Mouse (Mus musculus): Measurements from ENCODE around the gene Synpo2. TPM values are rescaled to one million over a fixed set of nuclear protein-coding genes. Genes with fewer than 3 reads are reported as not detected.

Gene Synpo2
- polyA plus RNA-seq, 1 experiment from 2014 or later: 1.6 TPM

DNA sequence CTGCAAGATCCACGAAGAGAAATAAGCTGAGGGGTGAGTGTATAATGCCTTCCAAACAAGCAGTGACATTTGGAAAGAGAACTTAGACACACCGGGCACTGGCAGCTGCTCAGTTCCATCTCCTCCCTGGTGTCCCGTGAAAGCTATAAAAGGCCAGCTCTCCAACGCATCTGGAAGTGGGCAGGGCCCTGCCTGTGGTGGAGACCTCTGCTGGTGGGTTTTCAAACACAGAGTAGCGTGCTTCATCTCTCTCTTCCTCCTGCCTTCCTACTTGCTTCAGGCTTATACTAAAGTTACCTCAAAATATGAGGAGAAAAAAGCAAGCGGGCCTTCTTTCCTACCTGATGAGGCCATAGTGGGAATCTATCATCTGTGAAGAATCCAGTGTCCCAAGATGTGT lies 77.4 kb downstream of the Synpo2 start:
- no peaks in the 10 kb centered on the region for H3K27me3 ChIP-seq
- ATAC-seq (ENCODE audit: low FRiP score): no peak
- H3K9me3 ChIP-seq: no peaks in the 10 kb centered on the region
- H3K27ac ChIP-seq: no peak overlapping the region
- 45% methylated on average over 6 of the region's 6 CpGs for WGBS
- 0 out of 2 replicates have a peak, but pooled peaks cover 2% of the 10 kb centered on the region for H3K4me1 ChIP-seq
- H3K4me2 ChIP-seq: no peak overlapping the region
- H3K4me3 ChIP-seq (replicated peaks): no peak overlapping the region
- no peaks in the 10 kb centered on the region for H3K36me3 ChIP-seq (replicated peaks)
- no peak overlapping the region for H3K9ac ChIP-seq

DNA sequence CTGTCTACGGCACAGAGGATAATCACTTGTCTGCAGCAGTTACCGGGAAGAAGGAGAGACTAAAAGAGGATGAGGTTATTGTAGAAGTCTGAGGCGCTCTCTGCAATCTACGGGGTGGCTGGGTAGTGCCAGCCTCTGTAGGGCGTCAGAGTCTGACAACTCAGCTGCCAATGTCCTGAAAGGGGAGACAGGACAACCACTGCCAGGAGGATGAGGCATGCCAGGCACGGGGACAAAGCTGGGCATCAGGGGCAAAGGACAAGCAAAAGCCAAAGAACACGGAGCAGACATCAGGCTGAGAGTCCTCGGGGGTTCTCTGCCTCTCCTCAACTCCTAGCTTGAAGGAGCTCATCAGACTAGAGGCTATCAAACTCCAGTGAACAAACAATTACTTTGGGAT lies 82.6 kb downstream of the Synpo2 start:
- Histone ChIP-seq H3K9me3 (no peaks in the 10 kb centered on the region), H3K4me1 (no peaks in the 10 kb centered on the region), H3K4me3 (replicated peaks) (no peak overlapping the region), H3K27ac (no peak overlapping the region), H3K27me3 (no peaks in the 10 kb centered on the region), H3K36me3 (replicated peaks) (no peaks in the 10 kb centered on the region), H3K4me2 (no peak overlapping the region), H3K9ac (no peak overlapping the region)
- ATAC-seq (ENCODE audit: low FRiP score): no peak
- WGBS: 85% methylated on average over 8 of the region's 8 CpGs

DNA sequence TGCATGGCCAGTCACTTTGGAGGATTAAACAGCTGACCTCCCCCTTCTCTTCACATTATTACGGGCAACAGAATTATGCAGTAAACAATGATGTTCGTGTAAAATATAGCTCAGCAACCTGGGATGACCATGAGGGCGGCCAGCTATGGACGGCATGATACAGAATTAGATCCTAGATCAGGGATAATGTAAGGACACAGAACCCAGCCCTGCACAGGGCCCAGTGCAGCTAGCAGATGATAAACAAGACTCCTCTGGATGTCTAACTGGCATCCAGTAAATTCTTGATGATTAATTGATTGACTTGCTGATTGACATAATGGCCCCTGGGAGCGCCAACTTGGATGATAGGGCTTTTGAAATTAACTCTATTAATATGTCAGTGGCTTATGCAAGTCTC lies 83.0 kb downstream of the Synpo2 start:
- Histone ChIP-seq H3K4me1 (no peaks in the 10 kb centered on the region), H3K9ac (no peak overlapping the region), H3K36me3 (replicated peaks) (no peaks in the 10 kb centered on the region), H3K27me3 (no peaks in the 10 kb centered on the region), H3K9me3 (no peaks in the 10 kb centered on the region), H3K27ac (no peak overlapping the region), H3K4me3 (replicated peaks) (no peak overlapping the region), H3K4me2 (no peak overlapping the region)
- WGBS: 94% methylated on average over 5 of the region's 5 CpGs
- ATAC-seq (ENCODE audit: low FRiP score): no peak

DNA sequence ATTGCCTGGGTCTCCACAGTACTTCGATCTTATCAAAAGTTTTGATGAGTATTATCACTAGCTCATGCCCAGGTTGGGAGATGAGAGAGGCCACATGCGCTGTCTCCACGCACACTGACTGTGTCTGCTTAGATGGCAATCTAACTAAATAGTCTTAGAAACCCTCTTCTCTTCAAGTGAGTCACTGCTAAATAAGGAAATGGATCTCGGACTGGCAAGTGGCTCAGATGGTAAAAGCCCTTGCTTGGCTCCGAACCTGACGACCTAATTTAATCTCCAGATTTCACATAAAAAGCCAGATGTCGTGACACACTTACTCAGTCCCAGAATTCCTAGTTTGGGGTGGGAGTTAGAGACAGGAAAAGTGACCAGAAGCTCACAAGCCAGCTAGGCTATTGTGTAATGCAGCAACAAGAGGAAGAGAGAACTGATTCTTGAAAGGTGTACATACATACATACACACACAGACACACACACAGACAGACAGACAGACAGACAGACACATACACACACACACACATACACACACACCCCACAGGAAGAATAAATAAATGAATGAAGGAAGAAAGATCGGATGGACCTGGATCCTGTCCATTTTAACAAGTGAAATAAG lies 85.3 kb downstream of the Synpo2 start:
- WGBS: 85% methylated on average over 8 of the region's 8 CpGs
- H3K9me3 ChIP-seq: no peaks in the 10 kb centered on the region
- H3K27me3 ChIP-seq: no peaks in the 10 kb centered on the region
- no peak overlapping the region for H3K4me2 ChIP-seq
- no peaks in the 10 kb centered on the region for H3K36me3 ChIP-seq (replicated peaks)
- H3K9ac ChIP-seq: no peak overlapping the region
- H3K4me1 ChIP-seq: no peaks in the 10 kb centered on the region
- no peak overlapping the region for H3K27ac ChIP-seq
- H3K4me3 ChIP-seq (replicated peaks): no peak overlapping the region
- no peak for ATAC-seq (ENCODE audit: low FRiP score)

DNA sequence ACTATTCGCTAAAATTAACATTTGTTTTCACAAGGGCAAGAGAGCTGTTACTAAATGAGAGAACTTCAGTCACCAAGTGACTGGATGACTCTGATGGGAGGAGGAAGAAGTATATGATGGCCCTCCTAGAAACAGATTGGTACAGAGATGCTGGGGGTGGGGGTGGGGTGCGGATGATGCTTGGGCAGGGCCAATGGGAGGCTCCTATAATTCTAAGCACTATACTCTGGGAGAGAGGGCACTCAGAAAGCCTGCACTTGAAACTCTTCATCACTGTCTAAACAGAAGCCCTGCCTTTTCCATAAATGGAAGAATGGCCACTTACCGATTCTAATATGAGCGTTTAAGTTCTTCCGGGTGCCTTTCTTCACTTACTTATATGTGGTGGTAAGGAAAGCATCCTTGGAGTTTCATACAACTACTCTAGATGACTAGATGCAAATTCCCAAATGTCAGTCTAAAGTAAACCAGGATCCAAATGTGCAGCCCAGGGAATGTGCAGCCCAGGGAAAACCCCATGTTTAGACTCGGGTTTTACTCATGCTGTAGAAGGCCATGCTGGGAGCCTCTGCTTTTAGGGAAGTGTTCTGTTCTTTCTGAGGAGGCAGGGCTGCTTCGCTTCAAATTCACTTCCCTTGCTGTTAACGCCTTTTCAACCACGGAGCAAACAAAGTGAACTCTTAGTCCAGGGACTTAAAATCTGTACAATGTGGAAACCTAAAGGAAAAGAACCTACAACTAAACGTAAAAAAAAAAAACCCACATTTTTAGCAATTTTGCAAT lies 86.4 kb downstream of the Synpo2 start:
- Histone ChIP-seq H3K4me3 (replicated peaks) (no peak overlapping the region), H3K36me3 (replicated peaks) (no peaks in the 10 kb centered on the region), H3K4me1 (no peaks in the 10 kb centered on the region), H3K4me2 (no peak overlapping the region), H3K27ac (no peak overlapping the region), H3K27me3 (no peaks in the 10 kb centered on the region), H3K9me3 (no peaks in the 10 kb centered on the region), H3K9ac (no peak overlapping the region)
- WGBS: 85% methylated on average over 10 of the region's 10 CpGs
- no peak for ATAC-seq (ENCODE audit: low FRiP score)

DNA sequence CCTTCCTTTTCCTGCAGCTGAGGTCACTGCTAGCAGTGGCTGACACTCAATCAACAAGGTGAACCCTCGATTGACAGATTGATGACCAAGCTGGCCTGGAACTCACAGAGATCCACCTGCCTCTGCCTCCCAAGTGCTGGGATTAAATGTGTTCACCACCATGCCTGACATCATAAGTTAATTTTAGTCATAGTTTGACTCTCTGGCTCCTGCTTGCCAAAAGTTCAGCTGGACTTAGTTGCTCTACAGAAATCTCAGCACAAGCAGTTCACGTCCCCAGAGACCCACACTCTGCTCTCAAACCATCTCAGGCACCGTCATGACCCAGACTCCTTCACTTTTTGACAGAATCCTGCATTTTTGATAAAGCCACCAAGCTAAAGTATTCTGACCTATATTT lies 87.3 kb downstream of the Synpo2 start:
- H3K4me3 ChIP-seq (replicated peaks): no peak overlapping the region
- H3K4me1 ChIP-seq: no peaks in the 10 kb centered on the region
- WGBS: 92% methylated on average over 3 of the region's 3 CpGs
- no peaks in the 10 kb centered on the region for H3K27me3 ChIP-seq
- H3K36me3 ChIP-seq (replicated peaks): no peaks in the 10 kb centered on the region
- no peak overlapping the region for H3K27ac ChIP-seq
- ATAC-seq (ENCODE audit: low FRiP score): no peak
- H3K9me3 ChIP-seq: no peaks in the 10 kb centered on the region
- H3K9ac ChIP-seq: no peak overlapping the region
- H3K4me2 ChIP-seq: no peak overlapping the region

DNA sequence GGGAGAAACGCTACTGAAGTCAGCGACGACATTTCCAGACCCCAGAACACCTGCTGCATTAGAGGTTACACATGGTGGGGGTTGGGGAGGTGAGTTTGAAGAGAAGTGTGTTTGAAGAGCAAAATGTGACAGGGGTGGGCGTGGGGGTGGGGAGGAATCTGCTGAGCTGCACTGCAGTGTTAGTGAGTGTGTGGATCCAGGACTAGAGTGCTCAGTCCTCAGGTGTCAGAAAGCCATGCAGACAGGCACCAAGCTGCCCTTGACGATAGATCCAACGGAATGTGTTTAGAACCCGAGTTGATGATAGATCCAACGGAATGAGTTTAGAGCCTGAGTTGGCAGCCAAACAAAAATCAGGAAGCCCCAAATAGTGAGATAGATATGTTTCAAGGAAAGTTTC lies 89.4 kb downstream of the Synpo2 start:
- no peak overlapping the region for H3K4me3 ChIP-seq (replicated peaks)
- H3K4me2 ChIP-seq: no peak overlapping the region
- H3K36me3 ChIP-seq (replicated peaks): no peaks in the 10 kb centered on the region
- H3K27ac ChIP-seq: no peak overlapping the region
- ATAC-seq (ENCODE audit: low FRiP score): no peak
- WGBS: 88% methylated on average over 8 of the region's 8 CpGs
- no peaks in the 10 kb centered on the region for H3K27me3 ChIP-seq
- no peaks in the 10 kb centered on the region for H3K9me3 ChIP-seq
- H3K9ac ChIP-seq: no peak overlapping the region
- no peaks in the 10 kb centered on the region for H3K4me1 ChIP-seq

DNA sequence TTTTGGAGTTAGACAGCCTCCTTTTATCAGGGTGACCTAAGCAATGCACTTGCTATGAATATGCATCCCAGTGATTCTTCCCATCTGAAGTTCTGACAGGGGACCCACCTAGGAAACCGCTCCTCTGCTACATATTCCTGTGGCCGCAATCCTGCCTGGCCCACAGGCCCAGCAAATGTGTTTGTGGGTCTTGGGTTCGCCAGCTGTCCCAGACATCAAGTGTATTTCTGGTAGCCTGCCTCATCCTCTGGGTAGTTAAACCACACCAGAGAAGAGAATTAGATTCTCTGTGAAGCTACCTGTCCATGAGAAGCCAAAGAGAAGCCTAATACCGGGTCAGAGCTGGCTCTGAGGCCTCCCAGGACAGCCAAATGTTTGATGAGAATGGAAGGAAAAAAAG lies 90.0 kb downstream of the Synpo2 start:
- no peak overlapping the region for H3K27ac ChIP-seq
- no peak overlapping the region for H3K9ac ChIP-seq
- ATAC-seq (ENCODE audit: low FRiP score): no peak
- H3K27me3 ChIP-seq: no peaks in the 10 kb centered on the region
- WGBS: 87% methylated on average over 4 of the region's 4 CpGs
- H3K9me3 ChIP-seq: no peaks in the 10 kb centered on the region
- no peak overlapping the region for H3K4me2 ChIP-seq
- H3K4me1 ChIP-seq: no peaks in the 10 kb centered on the region
- H3K36me3 ChIP-seq (replicated peaks): no peaks in the 10 kb centered on the region
- no peak overlapping the region for H3K4me3 ChIP-seq (replicated peaks)

DNA sequence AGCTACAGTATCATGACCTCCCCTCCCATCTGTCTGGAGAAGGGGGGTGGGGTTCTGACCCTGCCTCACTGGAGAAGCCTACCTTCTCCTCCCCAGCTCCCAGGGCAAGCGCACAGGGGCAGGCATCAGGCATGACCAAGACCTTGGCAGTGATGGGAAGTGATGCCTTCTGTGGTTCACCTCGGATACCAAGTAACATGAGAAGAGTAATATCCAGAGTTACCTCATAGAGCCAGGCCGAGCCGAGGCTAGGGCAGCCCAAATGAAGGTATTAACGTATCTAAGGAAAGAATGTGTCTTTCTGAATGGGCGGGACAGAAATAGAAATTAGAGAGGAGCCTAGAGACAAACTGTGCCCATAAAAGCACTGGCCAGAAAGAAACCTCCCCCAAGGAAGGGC lies 92.5 kb downstream of the Synpo2 start:
- H3K27ac ChIP-seq: no peak overlapping the region
- H3K4me3 ChIP-seq (replicated peaks): no peak overlapping the region
- 84% methylated on average over 6 of the region's 6 CpGs for WGBS
- no peak overlapping the region for H3K4me2 ChIP-seq
- no peaks in the 10 kb centered on the region for H3K9me3 ChIP-seq
- no peaks in the 10 kb centered on the region for H3K4me1 ChIP-seq
- H3K36me3 ChIP-seq (replicated peaks): no peaks in the 10 kb centered on the region
- H3K9ac ChIP-seq: no peak overlapping the region
- H3K27me3 ChIP-seq: no peaks in the 10 kb centered on the region
- ATAC-seq (ENCODE audit: low FRiP score): no peak

DNA sequence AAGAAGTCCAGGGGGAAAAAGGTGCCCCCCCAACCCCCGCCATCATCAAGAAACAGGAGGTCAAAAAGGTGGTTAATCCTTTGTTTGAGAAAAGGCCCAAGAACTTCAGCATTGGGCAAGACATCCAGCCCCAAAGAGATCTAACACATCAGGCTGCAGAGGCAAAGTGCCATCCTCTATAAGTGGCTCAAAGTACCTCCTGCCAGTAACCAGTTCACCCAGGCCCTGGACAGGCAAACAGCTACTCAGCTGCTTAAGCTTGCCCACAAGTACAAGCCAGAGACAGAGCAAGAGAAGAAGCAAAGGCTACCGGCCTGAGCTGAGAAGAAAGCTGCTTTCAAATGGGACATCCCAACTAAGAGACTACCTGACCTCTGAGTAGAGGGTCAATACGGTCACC lies 93.7 kb downstream of the Synpo2 start:
- H3K36me3 ChIP-seq (replicated peaks): no peaks in the 10 kb centered on the region
- H3K4me1 ChIP-seq: no peaks in the 10 kb centered on the region
- H3K9ac ChIP-seq: no peak overlapping the region
- H3K4me2 ChIP-seq: no peak overlapping the region
- no peak overlapping the region for H3K27ac ChIP-seq
- H3K4me3 ChIP-seq (replicated peaks): no peak overlapping the region
- H3K27me3 ChIP-seq: no peaks in the 10 kb centered on the region
- WGBS: 73% methylated on average over 3 of the region's 3 CpGs
- H3K9me3 ChIP-seq: no peaks in the 10 kb centered on the region
- no peak for ATAC-seq (ENCODE audit: low FRiP score)

DNA sequence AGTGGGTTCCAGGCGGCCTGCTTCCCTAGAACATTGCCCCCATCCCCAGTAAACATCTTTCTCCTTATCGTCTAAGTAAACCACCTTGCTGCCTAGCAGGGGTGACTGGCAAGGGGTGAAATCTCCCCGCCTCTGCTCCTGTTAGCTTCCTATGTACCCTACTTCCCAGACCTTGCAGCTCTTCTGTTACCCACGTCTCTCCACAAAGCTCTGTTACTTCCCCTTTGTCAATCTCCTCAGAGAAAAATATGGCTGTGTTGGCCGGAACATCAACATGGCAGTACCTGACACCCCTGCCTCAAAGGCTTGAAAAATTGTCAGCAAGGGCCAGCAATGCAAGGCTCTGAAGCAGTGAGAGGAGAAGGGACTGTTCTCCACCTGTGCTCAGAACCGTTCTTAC lies 94.9 kb downstream of the Synpo2 start:
- no peaks in the 10 kb centered on the region for H3K27me3 ChIP-seq
- no peaks in the 10 kb centered on the region for H3K9me3 ChIP-seq
- 87% methylated on average over 6 of the region's 6 CpGs for WGBS
- H3K27ac ChIP-seq: no peak overlapping the region
- no peaks in the 10 kb centered on the region for H3K36me3 ChIP-seq (replicated peaks)
- H3K4me1 ChIP-seq: no peaks in the 10 kb centered on the region
- H3K4me3 ChIP-seq (replicated peaks): no peak overlapping the region
- no peak overlapping the region for H3K4me2 ChIP-seq
- H3K9ac ChIP-seq: no peak overlapping the region
- ATAC-seq (ENCODE audit: low FRiP score): no peak

DNA sequence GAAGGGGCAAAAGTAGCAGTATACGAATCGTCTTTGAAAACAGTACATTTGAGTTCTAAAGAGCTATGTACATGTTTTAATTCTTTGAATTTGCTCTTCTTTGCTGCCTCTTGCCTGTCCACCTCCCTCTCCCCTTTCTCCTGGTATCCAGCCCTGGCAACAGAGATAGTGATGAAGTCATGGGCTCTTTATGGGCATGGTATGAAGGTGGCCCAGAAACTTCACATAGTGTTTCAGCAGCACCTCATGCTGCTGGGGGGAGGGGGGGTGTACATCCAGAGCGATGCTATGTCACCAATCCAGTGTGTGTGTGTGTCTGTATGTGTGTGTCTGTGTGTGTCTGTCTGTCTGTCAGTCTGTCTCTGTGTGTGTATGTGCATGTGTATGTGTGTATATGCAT lies 95.8 kb downstream of the Synpo2 start:
- H3K36me3 ChIP-seq (replicated peaks): no peaks in the 10 kb centered on the region
- no peak overlapping the region for H3K4me2 ChIP-seq
- ATAC-seq (ENCODE audit: low FRiP score): no peak
- H3K4me3 ChIP-seq (replicated peaks): no peak overlapping the region
- no peak overlapping the region for H3K27ac ChIP-seq
- H3K4me1 ChIP-seq: no peaks in the 10 kb centered on the region
- no peak overlapping the region for H3K9ac ChIP-seq
- H3K27me3 ChIP-seq: no peaks in the 10 kb centered on the region
- H3K9me3 ChIP-seq: no peaks in the 10 kb centered on the region
- WGBS: 92% methylated on average over 3 of the region's 3 CpGs

DNA sequence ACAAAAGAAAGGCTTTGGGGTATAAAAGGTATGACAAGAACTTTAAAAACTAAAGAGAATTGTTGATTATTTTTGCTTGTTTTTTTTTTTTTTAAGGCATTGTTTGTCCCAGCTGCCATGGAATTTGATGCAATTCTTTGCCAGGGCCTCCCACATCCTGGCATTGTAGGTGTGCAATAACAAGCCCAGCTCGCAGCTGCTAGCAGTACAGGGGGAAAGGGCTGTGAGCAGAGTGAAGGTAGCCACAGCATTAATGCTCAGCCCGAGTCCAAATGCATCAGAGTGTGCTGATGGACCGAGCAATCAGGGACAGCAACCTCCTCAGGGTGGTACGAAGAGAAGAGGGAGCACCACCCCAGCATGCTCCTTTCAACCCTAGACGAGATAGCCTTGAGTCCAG lies 96.3 kb downstream of the Synpo2 start:
- no peaks in the 10 kb centered on the region for H3K36me3 ChIP-seq (replicated peaks)
- WGBS: 77% methylated on average over 5 of the region's 5 CpGs
- no peak overlapping the region for H3K4me3 ChIP-seq (replicated peaks)
- H3K9ac ChIP-seq: no peak overlapping the region
- no peak for ATAC-seq (ENCODE audit: low FRiP score)
- H3K4me1 ChIP-seq: no peaks in the 10 kb centered on the region
- no peak overlapping the region for H3K4me2 ChIP-seq
- no peaks in the 10 kb centered on the region for H3K9me3 ChIP-seq
- no peak overlapping the region for H3K27ac ChIP-seq
- H3K27me3 ChIP-seq: no peaks in the 10 kb centered on the region
